Mouse (Mus musculus) neural tube, embryonic 10.5 days (tissue): ENCODE data around the gene Mcts2.

Experiments
- DNase-seq: peaks from one replicate; pipeline ENCODE4 v3.0.0-alpha.2; 2017; ENCODE audit warnings: low spot score; ENCODE audit errors: extremely low spot score

Gene Mcts2

DNA sequence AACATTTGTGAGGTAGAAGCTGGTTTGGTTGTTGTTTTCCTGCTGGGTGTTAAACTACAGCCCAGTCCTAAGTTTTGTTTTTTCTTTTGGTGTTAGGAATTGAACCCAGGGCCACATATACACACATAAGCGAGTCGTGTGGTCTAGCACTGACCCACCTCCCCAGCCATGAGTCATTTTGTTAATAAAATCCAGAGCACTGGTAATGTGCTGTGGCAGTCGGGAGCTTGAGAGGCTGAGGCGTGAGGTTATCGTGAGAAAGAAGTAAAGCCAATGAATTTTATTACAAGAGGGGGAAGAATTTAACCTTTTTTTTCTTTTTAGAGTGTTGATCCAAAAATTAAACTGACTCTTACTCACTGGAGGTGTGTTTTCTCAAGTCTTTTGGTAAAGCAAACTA, 3.7 kb upstream of the Mcts2 start:
- no peak for DNase-seq

DNA sequence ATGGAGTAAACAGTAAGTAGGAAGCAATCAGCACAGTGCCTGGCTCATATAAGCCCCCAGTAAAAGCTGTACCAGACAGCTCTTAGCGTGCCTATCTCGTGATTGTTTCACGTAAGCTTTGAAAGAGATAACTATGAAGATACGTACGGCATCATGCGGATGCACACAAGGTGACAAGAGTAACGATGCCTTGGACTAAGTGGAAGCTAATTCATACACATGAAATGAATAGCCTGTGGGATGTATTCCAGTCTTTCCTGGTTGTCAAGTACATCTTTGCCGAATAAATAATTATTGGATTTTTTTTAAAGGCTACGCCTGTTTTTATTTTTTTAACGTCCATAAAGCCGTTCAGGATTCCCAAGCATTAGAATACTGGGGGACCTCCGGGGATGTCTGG, 436 bp upstream of the Mcts2 start:
- DNase-seq = no peak

DNA sequence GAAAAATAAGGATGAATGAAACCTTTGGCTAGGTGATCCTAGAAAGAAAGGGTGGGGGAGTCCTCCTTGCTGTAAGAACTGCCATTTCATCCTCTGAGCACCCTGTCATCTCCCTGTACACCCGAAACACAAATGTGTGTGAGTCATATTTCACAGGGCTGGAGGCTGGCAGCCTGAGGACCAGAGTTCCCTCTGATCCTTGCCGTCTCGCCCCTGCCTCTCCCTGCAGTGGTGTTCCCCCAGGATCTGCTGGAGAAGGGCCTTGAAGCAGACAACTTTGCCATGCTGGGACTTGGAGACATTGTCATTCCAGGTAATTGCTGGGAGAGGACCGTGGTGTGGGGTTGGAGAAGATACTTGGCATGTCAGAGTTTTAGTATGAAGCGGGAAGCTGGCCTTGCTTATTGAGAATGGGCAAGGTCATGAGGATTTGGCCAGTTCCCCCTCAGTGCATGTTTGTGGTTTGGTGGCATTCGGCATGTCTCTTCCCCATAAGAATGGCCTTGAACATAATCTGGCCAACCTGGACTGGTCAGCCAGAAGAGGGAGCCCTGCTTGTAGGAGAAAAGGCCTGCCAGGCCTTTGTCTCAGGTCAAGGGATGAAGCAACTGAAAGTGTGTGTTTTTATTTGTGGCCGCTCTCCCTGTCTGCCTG, 4.9 kb downstream of the Mcts2 start:
- no peak for DNase-seq

DNA sequence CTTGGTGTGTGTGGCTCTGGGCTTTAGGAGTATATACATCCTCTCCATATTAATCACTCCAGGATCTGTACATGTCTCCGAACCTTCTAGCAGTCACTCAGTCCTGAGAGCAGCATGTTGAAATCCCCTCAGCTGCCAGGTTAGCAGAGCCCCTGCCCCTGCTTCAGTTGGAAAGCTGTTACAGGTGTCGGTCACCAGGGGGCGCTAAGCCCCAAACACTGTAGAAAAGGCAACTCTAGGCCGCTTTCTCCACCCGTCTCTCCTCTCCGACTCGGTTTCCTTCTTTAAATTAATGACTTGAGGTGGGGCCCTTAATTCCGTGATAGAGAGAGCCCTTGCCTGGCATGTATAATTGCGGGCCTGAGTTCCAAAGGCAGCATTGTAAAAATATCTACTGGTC, 6.4 kb downstream of the Mcts2 start:
- peak; percentile 80 for DNase-seq

DNA sequence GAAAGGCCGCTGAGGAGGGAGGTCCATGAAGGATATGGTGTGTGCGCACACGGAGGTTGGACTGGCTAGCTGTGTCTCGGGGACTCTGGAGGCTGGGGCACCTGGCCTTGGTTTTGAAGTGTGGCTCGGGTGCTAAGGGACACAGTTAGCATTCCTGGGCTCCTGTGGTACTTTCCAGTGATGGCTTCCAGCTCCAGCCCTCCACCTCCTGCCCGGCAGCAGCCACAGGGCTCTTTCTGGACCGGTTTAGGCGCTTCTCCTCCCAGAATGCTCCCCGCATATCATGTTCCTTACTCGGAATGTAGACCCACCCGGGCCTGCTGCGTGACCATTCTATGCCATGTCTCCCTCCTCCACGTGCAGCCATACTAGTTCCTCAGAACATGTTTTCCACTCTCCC, 6.9 kb downstream of the Mcts2 start:
- DNase-seq = no peak

DNA sequence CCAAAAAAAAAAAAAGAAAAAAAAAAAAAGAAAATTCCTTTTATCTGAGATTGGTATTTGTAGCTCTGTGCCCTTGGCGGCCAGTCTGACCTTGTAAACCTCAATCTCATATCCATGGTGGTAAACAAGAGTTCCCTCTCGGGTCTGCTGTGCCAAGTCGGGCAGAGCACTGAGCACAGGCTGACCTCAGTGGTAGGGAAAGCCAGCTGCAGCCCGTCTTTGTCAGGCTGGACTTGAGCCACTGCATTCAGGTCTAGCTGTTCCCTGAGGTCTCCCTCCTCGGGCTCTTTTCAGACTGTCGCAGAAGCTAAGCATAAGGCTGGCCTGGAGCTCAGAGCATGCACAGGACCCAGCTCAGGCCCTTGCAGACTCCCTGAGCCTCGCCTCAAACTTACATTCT, 7.9 kb downstream of the Mcts2 start:
- no peak for DNase-seq

DNA sequence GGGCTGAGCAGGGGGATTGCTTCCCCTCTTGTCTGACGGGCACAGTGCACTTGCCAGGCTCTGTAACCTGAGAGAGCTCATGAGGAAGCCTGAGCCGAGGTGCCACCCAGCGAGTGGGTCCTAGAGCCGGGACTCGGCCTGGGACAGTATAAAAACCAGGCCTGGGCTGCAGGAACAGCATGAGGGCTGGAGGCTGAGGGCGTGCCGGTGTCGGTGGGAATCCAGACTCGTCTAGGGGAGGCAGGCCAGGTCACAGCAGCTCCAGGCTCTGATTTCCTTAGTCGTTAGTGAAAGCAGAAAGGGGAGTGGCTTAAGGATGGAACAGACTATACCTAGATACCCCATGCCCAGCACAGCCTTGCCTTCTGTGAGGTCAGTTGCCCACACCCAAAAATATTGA, 9.2 kb downstream of the Mcts2 start:
- DNase-seq = no peak

DNA sequence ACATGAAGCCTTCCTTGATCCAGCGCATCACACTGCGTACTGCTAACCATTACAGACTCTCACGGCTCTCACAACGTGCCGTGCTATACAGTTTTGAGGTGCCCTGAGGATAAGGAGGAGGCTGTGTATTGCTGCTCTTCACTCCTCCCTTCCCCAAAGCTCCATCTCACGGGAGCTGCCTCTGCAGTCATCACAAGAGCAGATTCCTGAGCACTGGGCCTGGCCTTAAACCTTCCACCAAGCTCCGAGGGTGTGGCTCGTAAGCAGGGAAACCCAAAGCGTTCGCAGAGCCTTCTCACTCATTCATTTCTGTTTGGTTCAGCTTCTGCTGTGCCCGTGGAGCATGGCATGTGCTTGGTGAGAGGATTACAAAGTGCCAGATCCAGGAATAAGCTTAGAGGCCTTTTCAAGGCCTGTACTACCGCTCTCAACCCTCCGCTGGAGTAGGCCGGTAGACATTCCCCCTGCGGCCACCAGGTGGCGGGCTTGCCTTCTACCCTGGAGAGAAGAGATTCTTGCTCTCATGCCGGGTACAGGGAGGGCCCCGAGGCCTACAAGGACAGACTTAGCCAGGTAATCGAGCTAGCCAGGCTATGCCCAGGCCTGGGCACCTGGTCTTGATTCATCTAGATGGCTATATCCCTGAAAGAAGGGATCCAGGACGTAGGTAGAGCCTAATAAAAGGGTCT, 9.8 kb downstream of the Mcts2 start:
- peak; percentile 92 for DNase-seq

DNA sequence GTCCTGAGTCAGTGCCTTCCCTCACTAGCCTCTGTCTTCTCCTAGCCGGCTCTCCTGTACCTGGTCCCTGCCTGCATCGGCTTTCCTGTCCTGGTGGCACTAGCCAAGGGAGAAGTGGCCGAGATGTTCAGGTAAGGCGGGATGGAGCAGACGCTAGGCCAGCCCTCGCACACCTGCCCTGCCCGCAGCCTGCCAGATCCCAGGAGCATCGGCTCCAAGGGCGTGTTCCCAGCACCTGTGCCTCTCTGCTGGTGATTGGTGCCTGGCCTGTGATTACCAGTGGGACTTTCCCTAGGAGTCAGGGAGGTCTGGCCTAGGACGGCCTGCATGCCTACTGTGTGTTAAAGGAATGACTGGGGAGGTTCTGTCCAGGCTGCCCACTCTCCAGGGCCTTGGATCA, 13.3 kb downstream of the Mcts2 start:
- DNase-seq = no peak

DNA sequence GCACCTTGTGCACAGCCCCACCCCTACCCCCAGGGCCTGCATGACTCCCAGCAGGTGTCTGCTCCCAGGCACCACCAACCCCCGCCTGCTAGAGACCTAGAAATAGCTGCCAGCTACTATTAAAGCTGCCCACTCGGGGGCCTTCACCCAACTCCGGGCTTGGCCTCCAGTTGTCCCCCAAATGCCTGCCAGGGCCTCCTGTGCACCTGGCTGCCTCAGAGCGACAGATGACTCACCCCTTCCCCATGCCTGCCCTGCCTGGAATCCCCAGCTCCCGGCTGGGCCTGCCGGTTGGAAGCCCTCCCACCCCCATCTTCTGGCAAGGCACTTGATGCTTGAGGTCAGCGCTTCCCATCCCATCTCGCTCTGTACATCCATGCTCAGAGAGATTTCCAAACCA, 13.9 kb downstream of the Mcts2 start:
- no peak for DNase-seq

DNA sequence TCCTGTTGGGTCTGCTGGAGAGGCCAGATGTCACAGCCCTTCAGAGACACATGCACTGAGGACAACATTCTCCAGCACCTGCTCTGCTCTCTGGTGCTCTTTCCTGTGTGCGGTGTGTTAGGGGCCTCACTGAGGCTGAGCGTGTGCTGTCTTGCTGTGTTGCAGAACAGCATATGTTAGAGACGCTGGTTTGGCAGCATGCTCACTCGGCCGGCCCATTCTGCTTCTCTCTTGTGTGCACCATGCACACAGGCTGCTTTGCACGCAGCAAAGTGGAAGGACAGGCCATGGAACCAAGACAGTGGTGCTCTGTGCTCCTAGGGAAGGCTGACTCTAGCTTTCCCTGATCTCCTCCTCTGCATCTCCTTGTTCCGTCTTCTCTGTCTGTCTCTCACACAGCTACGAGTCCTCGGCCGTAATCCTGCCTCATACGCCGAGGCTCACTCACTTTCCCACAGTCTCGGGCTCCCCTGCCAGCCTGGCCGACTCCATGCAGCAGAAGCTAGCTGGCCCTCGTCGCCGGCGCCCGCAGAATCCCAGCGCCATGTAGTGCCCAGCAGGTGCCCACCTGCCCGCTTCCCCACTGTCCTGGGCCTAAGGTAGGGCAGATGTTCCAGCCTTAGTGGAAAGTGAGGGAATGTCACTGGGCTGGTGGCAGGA, 16.9 kb downstream of the Mcts2 start:
- no peak for DNase-seq

DNA sequence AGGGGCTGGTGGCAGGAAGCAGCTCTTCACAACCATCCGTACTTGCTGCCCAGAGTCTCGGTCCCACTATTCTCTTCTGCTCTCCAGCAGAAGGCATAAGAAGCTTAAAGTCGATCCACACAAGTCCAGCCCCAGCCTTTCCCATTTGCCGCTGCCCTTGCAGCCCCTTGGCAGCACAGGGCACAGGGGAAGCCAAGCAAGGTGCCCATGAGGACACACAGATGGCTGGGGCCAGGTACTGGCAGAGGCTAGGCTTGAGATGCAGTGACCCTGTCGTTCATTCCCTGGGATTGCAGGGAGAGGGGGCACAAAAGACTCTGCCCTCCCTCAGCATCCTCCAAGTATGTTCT, 17.4 kb downstream of the Mcts2 start:
- no peak for DNase-seq

DNA sequence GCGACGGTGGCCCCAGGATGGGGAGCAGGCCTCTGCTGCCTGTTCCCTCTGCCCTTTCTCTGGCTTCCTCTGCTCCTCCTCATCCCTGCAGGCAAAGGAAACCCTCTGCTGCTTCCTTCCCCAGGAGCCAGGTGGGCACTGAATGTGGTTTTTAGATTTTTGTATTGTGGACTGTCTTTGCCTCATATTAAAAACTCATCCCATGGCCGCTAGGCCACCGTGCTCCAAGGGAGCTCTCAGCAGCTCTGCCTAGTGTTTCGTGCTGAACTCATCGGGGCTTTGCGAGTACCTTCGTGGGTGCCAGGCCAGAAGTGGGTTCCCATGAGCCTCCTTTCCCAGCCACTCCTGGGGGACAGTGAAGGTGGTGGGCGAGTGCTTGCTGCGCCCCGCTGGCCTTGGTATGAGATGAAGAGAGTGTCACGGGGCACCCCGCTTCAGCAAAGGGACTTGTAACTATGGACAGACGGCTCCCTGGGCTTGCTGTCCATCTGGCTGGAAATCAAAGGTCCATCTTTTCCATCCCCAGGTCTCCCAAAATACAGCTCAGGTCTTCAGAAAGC, 18.1 kb downstream of the Mcts2 start:
- DNase-seq = no peak

DNA sequence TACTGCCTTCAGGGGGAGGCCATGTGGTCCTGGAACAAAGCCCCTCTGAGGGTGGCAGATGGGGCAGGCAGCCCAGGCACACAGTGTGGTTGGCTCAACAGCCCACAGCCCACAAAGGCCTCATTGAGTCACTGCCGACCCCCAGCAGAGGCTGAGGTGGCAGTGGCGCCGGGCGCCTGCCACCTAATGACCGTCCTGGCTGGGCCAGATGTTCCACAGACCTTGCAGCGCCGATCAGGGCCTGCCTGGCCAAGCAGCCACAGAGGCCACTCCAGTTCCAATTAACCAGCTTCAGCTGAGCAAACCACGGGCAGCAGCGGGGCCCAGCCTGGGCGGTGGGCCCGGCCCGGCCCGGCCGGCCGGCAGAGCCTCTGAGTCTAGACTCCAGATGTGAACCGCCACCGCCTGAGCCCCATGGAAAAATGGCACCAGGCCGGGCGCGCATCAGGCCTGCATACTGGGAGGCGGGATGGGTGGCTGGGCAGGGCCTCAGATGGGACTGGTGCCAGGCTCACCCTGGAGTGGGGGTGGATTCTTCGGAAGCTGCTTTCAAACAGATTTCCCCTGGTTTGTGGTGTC, 19.2 kb downstream of the Mcts2 start:
- DNase-seq = peak; percentile 44

DNA sequence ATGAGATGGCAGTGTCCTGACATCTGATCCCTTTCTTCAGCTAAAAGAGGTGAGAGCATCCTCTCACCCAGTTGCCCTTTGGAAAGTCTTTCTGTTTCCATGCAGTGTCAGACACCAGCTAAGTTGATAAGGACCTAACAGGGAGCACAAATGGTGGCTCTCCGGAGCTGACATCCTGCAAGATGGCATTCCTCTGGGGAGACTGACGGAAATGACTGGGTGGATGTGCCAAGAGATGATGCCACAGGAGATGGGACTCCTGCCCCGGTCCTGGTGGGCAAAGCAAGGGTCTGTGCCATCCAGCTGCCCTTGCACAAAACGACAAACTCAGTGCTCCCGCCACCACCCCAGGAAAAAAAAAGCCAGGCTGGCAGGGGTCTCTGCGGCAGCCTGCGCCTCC, 20.4 kb downstream of the Mcts2 start:
- DNase-seq = no peak

DNA sequence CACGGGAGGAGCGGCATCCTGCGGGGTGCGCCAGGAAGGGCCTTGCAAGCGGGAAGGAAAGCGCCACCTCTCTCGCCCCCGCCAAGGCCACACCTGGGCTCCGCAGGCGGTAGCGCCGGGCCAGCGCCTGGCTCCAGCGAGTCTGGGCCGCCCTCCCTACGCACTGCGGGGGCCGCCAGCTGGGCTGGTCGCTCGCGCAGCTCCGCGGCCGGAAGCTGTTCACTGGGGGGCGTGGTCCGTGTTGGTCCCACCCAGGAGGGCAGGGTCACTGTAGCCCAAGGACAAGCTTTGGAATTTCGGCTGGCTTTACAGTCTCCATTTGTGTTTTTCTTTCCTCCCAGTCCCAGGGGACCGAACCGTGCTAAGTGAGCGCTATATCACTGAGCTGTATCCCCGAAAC, 20.8 kb downstream of the Mcts2 start:
- DNase-seq = peak; percentile 89

DNA sequence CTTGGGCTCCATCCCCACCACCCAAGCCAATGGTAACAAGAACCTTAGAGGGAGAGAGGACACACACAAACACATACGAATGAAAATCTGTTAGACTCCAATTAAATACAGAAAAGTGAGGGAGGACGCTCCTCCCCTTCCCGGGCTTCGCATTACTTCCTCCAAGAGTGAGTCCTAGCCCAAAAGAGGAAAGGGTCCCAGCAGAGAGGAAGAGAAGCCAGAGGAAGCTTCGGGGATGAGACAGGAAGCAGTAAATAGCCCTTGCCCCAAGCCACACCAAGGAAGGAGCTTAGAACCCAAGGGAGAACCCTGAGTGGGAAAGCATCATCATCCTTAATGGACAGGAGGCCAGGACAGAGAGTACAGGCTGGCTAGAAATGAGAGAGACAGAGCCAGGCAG, 22.2 kb downstream of the Mcts2 start:
- DNase-seq = no peak

DNA sequence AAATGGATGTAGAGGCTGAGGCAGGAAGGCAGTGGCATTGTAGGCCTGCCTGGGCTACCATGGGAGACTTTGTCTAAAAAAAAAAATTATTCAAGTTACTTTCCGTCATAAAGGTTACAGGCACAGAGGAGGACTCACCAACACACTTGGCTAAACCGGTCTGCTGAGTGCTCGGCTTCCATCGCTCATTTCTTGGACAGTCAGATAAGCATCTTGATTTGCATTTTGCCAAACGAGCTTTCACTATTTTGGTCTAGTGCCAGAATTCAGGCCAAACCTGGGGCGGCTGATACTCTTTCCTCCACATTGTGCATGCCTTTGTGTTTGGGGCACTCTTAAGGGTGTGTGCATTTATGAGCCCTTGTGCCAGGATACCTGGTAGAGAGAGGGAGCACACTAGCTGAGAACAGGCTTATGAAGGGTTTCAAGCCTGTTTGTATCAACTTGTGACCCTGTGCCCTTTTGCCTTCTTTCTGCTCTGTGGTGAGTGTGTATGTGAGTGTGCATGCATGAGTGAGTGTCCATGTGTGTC, 29.5 kb downstream of the Mcts2 start:
- no peak for DNase-seq

DNA sequence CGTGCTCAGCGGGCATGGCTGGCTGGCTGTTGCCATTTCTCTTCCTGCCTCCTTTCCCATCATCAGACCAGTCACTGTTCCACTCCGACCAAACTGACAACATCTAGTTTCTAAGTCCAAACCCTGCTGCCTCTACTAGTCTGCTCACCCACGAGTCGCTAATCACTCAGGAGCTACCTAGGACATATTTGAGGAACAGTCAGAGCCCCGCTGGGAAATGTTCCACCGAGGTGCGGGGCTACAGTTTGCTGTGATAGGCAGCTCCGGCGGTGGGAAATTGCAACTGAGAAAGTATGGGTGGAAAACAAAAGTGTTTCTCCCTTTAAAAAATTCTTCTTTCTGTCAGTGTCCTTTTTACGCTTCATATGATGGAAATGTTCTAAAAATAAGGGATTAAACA, 30.8 kb downstream of the Mcts2 start:
- DNase-seq = no peak

DNA sequence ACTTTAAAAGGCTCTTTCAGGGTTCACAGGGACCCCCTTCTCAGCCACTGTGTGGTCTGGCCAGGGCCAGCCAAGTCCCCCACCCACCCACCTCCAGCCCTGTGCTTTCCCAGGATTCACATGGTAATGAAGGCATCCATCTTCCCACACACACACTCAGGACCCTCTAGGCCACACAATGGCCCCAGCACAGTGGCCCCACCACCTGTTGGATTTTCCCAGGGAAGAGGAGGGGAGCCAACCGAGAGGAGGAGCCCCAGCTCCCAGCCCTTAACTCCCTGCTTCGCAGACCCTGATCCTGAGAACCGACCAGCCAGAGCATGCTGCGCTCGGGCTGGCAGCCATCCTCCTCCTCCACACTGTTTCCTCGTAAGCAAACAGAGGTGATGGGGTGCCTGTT, 31.2 kb downstream of the Mcts2 start:
- DNase-seq = peak; percentile 63

DNA sequence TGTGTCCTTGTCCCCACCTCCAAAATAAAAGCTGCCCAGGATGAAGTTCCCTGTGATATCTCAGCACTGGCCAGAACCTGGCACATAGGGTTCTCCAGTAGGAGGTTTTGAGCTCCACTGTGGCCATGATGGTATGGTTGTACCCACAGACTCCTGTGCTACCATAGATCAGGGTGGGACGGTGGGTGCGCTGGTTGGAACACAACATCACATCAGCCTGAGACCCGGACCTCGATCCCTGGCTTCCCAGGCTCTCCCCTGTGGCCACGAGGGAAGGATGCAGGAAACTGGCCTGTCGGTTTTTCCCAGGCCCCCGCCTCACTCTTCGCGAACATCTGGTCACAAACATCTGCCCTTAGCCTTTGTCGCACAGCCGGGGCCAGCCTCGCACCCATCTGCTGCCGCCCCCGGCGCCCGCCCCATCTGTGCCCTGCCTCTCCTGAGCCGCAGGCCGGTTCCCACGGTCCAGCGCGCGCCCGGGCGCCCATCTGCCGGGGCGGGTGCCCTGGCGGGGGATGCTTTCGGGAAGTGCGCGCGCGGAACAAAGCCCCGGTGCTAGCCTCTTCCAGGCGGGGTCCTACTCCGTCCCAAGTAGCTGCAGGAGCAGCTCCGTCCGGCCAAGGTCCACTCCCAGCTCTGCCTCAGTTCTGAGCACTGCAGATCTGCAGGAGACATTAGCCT, 37.0 kb downstream of the Mcts2 start:
- peak; percentile 71 for DNase-seq

DNA sequence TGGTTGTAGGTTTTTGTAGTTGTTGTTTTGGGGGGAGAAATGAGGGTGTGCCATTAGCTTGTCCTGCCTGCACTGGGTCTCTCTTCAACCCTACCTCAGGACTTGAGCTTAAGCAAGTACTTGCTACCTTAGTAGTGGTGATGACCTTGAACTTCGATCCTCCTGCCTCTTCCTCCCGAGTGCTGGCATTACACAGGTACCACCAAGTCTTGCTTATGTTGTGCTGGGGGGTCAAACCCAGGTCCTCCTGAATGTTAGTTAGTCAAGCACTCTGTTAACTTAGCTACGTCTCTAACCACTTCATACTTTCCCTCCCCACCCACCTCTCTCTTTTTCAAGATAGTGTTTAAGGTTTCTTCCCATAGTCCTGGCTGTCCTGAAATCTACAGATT, 37.5 kb downstream of the Mcts2 start:
- DNase-seq = no peak
